13 mouse cellular contexts compared by ENCODE assay signal in the genomic region with DNA sequence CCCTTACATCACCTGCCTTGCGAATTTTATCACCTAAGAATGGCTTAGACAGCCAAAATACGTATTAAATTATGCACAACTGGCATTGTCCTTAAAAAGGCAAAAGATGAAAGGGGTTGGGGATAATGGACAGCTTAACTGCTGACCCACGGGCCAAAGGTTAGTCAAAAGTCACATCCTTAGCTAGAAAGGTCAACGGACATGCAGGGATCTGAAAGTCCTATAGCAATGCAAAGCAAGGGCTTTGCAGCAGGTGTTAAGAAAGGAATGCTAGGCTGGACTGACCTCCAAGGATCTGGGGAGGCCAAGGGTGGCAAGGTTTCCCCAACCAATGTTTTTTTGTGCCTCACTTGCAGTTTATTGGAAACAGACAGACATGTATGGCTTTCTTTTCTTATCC. TPM values are rescaled to one million over a fixed set of nuclear protein-coding genes. Genes with fewer than 3 reads are reported as not detected.
"Had no signal": no experiment of that assay in that cellular context is flagged by ENCODE, and none has a peak within 500 bp of the region (broad histone marks: within the 10 kb centered on the region; RNA-seq: fewer than 3 reads in every experiment).

No protein-coding gene starts in this region.

- H3K4me1 ChIP-seq: limb, embryonic 12.5 days; liver, embryonic 13.5 days; lung, embryonic 15.5 days; stomach, embryonic 15.5 days had no signal

- H3K4me3 ChIP-seq: limb, embryonic 12.5 days; liver, embryonic 13.5 days; lung, embryonic 15.5 days; stomach, embryonic 15.5 days had no signal

- H3K4me2 ChIP-seq: limb, embryonic 12.5 days; liver, embryonic 13.5 days; lung, embryonic 15.5 days; stomach, embryonic 15.5 days had no signal

- H3K27ac ChIP-seq: limb, embryonic 12.5 days; liver, embryonic 13.5 days; lung, embryonic 15.5 days; stomach, embryonic 15.5 days had no signal

- H3K9me3 ChIP-seq: limb, embryonic 12.5 days; liver, embryonic 13.5 days; lung, embryonic 15.5 days; stomach, embryonic 15.5 days had no signal

- ATAC-seq: liver, postnatal 0 days had no signal

- DNase-seq: kidney, adult 8-10 months; kidney, postnatal 25 days; layer of hippocampus, postnatal 36 days; liver; liver, embryonic 13.5 days; liver, postnatal 0 days; right cerebral cortex, postnatal 14 days; thymus, adult 2 months; thymus, postnatal 25 days had no signal

- H3K9ac ChIP-seq: limb, embryonic 12.5 days; liver, embryonic 13.5 days; liver, postnatal 0 days; lung, embryonic 15.5 days; stomach, embryonic 15.5 days had no signal

- H3K36me3 ChIP-seq: limb, embryonic 12.5 days; liver, embryonic 13.5 days; lung, embryonic 15.5 days; stomach, embryonic 15.5 days had no signal

- H3K27me3 ChIP-seq: limb, embryonic 12.5 days; liver, embryonic 13.5 days; lung, embryonic 15.5 days; stomach, embryonic 15.5 days had no signal

RNA-seq across cellular contexts. Expression of gene Tal2, which starts 9.8 kb away (rescaled TPM):
- polyA plus RNA-seq: liver, embryonic 13.5 days; liver, postnatal 0 days; spleen, adult 2 months had no signal
